Mouse (Mus musculus): ENCODE data around the gene Wnt2.

DNA sequence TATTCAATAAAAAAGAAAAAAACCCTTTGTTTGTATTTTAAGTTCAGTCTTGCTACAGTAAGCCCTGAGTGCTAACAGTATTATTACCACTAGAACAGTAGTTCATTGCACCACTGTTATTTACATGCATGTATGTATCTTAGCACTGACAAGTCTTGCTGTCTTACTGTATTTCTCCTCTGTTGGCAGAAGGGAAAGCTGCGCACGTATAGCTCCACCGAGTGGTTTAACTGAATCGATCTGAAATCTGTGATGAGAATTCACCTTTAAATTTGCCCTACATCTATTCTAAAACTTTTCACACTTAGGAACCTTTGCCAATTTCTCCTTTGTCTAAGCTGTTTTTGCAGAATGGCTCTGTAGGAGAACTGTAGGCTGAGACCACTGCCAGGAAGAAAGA lies 13.9 kb upstream of the Wnt2 start:
- TF ChIP-seq POLR2A (IDR thresholded peaks at IDR 0.05; ENCODE audit: borderline replicate concordance, extremely low read depth, insufficient read depth, insufficient read length, poor library complexity, severe bottlenecking) (no peak), CTCF (IDR thresholded peaks at IDR 0.05; ENCODE audit: borderline replicate concordance, extremely low read depth, insufficient read depth, insufficient read length) (no peak)

Data from brain, embryonic 14.5 days (tissue).